Mouse (Mus musculus) neural tube, embryonic 12.5 days (tissue): ENCODE measurements at regions not wholly inside any gene's neighbourhood (a gene's known extent, or its start where the extent isn't known, plus 50 kb on each side); places are given as distances from the start of the nearest gene placed in this dataset.

Source experiments
- ATAC-seq: fragments of 200-750 bp; cut with Nextera tagmentation; 2 replicates; pipeline ENCODE4 v1.8.0; 2017; ENCODE audit warnings: low read depth, mild to moderate bottlenecking, moderate TSS enrichment, moderate library complexity; ENCODE audit not compliant: low FRiP score
- H3K27ac ChIP-seq: fragments of 300-500 bp; sonication (generic); 2 replicates; pipeline ENCODE4 v1.5.1; 2016
- H3K27me3 ChIP-seq: fragments of 300-500 bp; sonication (generic); replicated peaks from 2 replicates; pipeline ENCODE4 v1.6.1; 2016; ENCODE audit warnings: mild to moderate bottlenecking
- H3K36me3 ChIP-seq: fragments of 300-500 bp; sonication (generic); 2 replicates; pipeline ENCODE4 v1.6.1; 2016; ENCODE audit warnings: mild to moderate bottlenecking
- H3K4me1 ChIP-seq: fragments of 300-500 bp; sonication (generic); 2 replicates; pipeline ENCODE4 v1.6.1; 2016
- H3K4me2 ChIP-seq: fragments of 300-500 bp; sonication (generic); replicated peaks from 2 replicates; pipeline ENCODE4 v1.6.1; 2016; ENCODE audit warnings: mild to moderate bottlenecking
- H3K4me3 ChIP-seq: fragments of 300-500 bp; sonication (generic); 2 replicates; pipeline ENCODE4 v1.5.1; 2016
- H3K9ac ChIP-seq: fragments of 300-500 bp; sonication (generic); 2 replicates; pipeline ENCODE4 v1.6.1; 2016; ENCODE audit warnings: mild to moderate bottlenecking
- H3K9me3 ChIP-seq: fragments of 300-500 bp; sonication (generic); 2 replicates; pipeline ENCODE4 v1.6.1; 2016; ENCODE audit warnings: mild to moderate bottlenecking
- WGBS: fragments of 180-500 bp; shearing (Covaris S2); methylation state at CpG from one replicate; pipeline ENCODE4 v1.1.7; 2016; 5-methylcytosine and 5-hydroxymethylcytosine counted together

DNA sequence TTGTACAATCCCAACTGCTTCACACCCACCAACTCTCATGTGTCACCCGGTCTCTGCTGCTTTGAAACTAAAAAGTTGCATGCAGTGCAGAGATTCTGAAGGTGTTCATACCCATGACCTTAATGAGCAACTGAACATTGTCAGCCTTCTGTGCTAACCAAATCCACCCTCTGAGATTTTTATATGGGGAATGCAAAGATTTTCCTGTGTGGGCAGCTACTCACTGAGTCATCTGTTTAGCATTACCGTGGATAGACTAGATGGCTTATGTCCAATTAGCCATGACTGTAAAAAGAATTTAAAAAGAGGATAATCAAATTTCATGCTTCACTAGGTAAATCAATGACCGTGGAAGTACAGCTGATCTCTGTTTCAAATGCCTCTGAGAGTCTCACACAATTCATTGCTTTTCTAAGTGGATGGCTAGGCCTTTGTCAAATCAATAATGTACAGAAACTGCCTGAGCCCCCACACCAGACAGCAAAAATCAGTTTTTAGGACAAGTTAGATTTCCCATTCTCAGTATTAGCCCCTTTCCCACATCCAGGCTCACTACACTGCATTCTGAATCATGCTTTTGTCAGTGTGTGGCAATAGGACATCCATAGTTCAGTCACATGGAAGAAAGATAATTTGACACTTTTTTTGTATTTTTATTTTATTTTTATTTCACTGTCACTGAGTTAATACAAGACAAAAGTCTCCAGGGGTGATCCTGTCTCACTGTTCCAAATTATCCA lies 781.8 kb upstream of the Ins1 start:
- Histone ChIP-seq H3K4me1 (no peaks in the 10 kb centered on the region), H3K4me2 (no peak overlapping the region), H3K9ac (no peak overlapping the region), H3K9me3 (no peaks in the 10 kb centered on the region), H3K36me3 (no peaks in the 10 kb centered on the region), H3K4me3 (no peak overlapping the region), H3K27me3 (no peaks in the 10 kb centered on the region), H3K27ac (no peak overlapping the region)
- peak; percentile 76 for ATAC-seq
- 16% methylated on average over 3 of the region's 3 CpGs for WGBS
